Mouse (Mus musculus) megakaryocyte progenitor cell, adult 5-6 weeks (primary cell): ENCODE results near the gene Zfp212. TPM values are rescaled to one million over a fixed set of nuclear protein-coding genes. Genes with fewer than 3 reads are reported as not detected.
A peak's percentile ranks its signal among the peaks of the same experiment; 100 is the strongest.

Source experiments
- ATAC-seq: replicated peaks from 2 replicates; pipeline ENCODE4 v1.8.0; 2016; ENCODE audit warnings: mild to moderate bottlenecking, moderate TSS enrichment, inconsistent platforms; ENCODE audit not compliant: poor library complexity
- total RNA-seq, 2 experiments: library from RNA; stranded (forward) in 1 of 2; stranded (reverse) in 1 of 2; fragments of 157-497, 149-512 nt in 1 of 2; fragments of 200-1000 nt in 1 of 2; gene quantifications; 2 replicates each; pipeline versions ENCODE4 v1.2.3 to v1.2.4; 2015 to 2017

Gene Zfp212
- total RNA-seq (2015) (6.5 and 6.6 TPM in 2 replicates), total RNA-seq (2017) (6.8 and 10.4 TPM in 2 replicates)

DNA sequence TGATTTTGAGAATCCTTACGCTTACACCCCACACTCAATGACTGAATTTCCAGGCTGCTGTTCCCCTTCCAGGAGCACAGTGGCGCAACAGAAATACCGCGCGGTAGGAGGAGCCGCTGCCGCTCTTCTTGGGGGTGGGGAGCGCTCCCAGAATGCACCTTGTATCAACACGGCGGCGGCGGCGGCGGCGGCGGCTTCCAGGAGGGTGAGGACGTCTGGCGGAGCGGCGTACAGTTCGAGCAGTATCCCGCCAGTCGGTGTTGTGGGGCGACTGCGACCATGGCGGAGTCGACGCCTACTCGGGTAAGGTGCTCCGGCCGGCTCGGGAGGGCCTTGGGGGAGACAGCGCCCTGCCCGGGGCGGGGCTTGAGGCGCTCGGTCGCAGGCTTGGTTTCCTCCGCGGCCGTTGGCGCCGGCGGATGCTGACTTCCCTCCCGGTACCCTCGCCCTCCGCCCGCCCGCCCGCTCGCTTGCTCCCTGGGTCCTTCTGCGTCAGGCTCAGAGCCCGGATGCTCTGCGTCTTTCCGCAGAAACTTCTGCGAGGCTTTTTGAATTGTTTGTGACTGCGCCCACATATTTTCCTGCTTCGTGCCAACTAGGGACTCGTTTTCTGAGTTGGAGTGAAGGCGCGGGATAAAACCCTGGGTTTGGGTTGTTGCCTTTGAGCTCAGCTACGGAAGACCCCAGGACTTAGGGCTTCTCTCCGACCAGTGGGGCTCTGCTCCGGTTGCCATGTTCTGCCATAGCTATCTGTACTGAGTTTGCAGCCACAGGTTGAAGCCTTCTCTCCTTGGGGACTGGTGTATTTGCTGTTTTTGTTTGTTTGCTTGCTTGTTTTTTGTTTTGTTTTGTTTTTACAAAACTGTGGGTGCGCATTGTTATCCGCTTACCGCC, at the start of gene Zfp212:
Gene Zfp212 (plus strand): TSS at position 30 of the 894 bp plus-strand sequence.
- peak; percentile 92 for ATAC-seq

DNA sequence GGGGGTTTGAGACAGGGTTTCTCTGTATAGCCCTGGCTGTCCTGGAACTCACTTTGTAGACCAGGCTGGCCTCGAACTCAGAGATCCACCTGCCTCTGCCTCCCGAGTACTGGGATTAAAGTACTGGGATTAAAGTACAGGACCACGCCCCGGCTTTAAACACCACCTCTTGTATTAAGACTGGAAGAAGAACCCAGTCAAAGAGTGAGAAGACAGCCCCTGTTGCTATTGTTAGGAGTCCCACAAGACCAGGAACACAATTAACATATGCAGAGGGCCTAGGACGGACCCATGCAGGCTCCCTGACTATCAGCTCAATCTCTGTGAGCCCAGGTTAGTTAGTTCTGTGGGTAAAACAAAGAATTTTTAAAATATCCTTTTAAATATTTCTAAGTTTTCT, 48.0 kb upstream of the Zfp212 start:
- no peak for ATAC-seq

DNA sequence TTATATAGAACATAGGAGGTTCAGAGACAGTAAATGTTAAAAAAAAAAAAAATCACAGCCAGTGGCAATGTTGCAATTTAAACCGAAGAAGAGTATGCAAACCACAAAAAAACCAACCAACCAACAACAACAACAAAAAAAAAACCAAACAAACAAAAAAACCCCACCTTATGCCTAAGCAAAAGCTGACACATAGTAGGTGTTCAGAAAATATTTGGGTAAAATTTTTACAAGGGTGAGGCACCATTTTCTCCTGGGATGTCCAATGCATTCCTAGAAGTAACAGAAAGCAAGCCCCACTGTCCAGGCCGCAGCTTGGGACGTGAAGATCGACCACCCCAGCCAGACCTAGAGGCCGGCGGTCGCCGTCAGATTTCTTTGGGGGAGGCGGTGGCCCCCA, 43.2 kb upstream of the Zfp212 start, which contains the start of gene Zfp282:
Gene Zfp282 (plus strand): TSS at position 147 of the 400 bp plus-strand sequence.
- no peak for ATAC-seq

DNA sequence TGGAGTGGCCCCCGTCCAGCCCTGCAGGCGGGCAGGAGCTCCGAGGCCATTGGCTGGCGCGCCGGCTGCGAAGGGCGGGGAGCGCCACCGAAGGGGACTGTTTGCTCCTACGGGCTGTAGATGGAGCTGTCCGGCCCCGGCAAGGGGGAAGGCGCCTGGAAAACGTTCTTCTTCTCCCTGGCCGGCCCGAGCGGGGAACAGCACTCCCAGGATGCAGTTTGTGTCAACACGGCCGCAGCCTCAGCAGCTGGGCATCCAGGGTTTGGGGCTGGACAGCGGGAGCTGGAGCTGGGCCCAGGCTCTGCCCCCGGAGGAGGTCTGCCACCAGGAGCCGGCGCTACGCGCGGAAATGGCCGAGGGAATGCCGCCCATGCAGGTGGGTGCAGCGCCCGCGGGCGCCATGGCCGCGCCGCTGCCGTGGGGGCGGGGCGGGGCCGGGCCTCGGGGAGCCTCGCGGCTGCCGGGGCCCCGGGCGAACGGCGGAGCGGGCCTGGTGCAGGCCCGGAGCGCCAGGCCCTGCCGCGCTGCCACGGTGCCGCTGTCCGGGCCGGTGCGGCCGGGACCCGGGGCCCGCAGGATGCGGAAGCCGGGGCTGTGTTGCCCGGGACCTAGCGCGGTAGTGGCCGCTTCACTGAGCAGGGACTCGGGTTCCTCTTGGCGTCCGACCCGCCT, 42.7 kb upstream of the Zfp212 start:
- peak; percentile 95 for ATAC-seq

DNA sequence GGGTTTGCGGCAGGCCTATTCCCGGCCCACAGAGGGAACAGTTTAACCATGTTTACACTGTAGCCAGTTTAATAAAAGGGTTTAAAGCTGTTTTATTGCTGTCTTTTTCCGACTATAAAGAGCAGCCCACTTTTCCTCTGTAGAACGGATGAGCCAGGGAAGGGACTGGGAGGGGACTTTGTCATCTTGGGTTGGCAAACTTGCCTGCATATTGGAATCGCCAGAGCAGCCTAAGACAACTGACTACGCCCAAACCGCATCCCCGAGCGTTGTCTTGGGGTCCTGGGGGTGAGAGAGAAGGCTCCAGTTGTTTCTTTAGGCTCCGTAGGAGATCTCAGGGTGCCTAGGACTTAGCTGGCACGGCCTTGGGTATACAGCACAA, 42.2 kb upstream of the Zfp212 start:
- ATAC-seq: no peak

DNA sequence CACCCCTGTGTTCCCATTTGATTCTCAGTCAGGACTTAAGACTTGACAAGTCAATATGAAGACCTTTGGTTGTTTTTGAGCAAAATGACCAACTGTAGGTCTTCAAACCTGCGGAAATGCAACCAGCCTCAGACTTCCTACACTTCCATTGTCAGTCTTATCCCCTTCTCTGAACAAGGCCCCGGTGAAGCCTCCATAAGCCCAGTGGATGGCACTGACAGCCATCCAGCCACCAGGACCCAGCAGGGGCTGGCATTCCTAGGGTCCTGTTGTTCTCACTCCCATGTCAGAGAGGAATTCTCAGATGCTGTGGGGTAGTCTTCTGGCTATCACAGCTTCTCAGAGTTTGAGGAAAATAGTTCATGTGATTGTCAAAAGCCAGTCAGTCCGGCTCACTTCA, 41.7 kb upstream of the Zfp212 start:
- ATAC-seq: no peak

DNA sequence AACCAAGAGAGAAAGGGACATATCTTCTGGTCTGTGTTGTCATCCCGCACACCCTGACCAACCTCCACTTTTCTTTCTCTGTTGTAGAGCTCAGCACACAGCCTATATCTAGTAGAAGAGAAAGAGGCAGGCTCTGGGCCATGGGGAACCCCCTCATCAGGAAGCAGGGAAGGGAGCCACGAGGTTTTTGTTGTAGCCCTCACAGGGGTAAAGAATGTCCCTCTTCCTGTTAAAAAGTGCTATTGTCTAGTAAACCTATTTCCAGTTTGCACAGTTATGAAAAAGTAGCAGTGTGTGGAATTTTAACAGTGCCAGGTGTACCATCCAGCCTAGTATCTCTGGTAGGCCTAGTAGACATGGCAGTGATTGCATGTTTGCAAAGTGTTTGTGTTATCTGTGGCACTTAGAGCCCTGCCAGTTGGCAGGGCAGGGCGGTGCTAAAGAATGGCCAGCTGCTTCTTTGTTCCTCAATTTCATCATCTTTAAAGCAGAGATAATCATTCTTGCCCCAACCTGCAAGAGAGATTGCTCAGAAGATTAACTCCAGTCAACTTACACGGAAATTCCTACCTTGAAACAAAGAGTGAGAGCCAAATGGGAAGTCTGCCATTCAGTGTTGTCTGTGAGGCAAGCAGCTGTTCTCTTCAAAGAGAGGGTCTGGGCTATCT, 41.1 kb upstream of the Zfp212 start:
- ATAC-seq: no peak

DNA sequence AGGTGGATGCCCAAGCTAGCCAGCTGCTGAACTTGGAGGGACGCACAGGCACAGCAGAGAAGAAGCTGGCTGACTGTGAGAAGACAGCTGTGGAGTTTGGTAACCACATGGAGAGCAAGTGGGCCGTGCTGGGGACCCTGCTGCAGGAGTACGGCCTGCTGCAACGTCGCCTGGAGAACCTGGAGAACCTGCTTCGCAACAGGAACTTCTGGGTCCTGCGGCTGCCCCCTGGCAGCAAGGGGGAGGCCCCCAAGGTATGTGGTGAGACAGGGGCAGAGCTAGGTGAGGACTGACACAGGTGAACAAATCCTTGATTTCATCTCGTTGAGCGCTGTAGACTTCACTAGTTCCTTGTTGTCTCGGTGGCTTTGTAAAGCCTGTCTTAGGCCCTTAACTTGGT, 40.1 kb upstream of the Zfp212 start:
- ATAC-seq: no peak

DNA sequence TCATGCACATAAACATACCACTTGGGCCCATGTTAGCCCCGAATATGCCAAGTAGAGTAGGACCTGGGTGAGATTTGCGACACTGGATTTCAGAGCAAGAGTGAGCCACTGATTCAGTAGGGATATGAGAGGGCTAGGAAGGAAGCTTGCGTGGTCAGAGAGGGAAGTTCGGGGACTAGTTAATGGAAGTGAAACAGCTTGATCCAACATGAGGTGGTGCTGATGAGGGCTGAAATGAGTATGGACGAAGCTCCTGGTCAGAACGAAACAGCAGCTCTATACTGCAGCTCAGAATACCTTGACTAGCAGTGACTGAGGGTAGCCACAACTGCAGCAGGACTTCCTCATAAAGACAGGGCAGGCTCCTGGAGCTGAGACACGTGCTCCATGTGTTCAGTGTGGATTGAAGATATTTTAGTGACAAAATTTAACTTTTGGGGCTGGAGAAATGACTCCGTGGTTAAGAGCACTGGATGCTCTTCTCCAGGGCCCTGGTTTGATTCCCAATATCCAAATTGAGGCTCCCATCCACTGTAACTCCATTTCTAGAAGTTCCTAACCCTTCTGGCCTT, 31.4 kb upstream of the Zfp212 start:
- peak; percentile 26; the same call in 1 of the 2 replicates for ATAC-seq

DNA sequence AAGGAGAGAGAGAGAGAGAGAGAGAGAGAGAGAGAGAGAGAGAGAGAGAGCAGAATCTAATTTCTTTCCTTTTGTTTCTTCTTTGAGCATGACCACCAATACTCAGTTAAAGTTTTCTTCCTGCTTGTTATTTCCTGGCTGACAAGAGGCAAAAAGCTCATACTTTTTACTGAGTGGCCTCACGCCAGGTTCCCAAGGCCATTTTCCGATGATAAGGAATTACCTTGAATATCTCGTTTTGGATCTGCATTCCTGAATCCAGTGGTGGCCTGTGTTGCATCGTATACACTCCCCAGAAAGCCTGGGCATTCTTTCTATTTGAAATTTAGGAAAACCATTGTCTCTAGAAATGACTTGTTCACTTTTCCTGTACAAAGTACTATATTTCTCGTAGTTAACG, 20.9 kb upstream of the Zfp212 start:
- no peak for ATAC-seq

DNA sequence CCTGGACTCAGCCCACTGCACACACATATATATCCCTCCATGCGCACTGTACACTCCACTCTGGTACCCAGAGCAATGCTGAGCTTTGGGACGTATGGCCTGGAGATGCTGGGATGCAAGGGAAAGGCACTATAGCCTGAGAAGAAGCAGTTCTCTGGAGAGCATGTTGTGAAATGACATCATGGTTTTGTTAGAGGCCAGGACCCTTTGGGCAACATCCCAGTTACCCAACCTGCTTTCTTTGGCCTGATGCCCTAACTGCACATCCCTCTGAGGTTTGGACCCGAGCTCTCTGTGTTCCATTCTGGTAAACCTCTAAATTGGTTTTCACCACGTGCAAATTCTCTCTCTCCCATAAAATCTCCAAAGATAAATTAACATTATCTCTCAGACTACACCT, 16.7 kb upstream of the Zfp212 start:
- ATAC-seq: no peak

DNA sequence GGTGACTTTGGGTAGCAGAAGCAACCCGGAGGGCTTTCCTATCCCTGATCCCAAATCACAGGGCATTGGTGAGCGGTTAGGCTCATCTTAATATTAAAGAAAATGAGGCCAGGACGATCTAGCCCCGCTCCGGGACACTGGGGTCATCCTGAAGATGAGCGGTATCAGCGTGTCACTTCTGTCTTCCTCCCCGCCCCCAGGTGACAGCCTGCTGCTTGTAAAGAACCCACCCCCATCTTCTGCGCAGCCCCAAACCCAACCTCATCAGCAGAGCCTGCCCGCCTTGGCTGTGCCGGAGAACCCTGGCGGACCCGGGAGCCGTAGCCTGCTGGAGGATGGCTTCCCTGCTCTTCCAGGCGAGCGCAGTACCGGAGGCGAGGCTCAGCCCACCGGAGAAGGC, 15.9 kb upstream of the Zfp212 start:
- no peak for ATAC-seq

DNA sequence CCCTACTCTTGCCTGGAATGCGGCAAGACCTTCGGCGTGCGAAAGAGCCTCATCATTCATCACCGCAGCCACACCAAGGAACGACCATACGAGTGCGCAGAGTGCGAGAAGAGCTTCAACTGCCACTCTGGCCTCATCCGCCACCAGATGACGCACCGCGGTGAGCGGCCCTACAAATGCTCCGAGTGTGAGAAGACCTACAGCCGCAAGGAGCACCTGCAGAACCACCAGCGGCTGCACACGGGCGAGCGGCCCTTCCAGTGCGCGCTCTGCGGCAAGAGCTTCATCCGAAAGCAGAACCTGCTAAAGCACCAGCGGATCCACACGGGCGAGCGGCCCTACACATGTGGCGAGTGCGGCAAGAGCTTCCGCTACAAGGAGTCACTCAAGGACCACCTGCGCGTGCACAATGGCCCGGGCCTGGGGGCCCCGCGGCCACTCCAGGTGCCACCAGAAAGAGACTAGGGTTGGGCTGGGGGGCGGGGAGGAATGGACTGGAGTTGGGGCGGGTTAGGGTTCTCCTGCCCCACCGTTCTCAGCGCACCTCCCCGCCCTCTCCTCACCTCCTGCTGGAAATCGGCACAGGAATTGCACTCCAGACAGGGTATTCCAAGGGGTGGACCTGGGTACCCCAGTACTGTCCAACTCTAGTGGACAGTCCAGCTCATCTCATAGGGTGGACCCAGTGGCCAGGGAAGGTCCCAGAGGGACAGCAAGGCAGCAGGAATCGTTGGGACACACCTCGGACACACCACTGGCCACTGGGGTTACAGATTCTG, 15.2 kb upstream of the Zfp212 start:
- no peak for ATAC-seq

DNA sequence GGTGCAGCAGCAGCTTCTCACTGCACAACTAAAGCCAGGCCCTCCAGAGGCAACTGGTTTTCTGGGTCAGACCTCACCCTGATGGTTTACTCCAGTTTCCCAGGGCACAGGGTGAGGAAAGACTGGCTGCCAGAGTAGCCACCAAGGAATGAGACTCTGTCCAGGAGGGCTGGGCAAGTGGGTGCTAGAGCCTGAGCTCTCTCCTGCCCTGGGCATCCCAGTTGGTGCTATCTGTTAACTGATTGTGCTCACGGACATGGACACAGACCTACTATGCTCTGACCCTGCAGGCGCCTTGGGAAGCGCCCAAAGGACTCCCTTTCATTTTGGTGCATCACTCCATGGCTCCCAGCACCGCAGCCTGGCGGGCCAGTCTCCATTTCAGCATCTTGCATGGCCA, 13.9 kb upstream of the Zfp212 start:
- ATAC-seq: no peak

DNA sequence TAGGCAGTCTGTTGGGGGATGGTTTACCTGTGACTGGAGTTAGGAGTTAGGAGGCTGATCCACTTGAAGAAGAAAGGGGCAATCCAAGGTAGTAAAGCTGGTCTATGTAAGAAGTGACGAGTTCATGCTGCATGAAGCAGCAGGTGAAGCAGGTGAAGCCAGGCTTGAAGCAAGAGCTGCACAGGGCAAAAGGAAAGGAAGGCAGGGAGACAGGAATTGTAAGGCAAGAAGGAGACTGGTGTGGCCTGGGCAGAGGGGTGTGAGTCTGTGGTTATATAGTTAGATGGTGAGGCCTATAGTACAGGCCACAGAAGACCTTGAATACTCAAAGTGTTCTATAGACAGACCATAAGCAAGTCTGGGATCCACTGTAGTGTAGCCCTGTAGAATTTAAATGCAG, 11.3 kb upstream of the Zfp212 start:
- ATAC-seq: no peak

DNA sequence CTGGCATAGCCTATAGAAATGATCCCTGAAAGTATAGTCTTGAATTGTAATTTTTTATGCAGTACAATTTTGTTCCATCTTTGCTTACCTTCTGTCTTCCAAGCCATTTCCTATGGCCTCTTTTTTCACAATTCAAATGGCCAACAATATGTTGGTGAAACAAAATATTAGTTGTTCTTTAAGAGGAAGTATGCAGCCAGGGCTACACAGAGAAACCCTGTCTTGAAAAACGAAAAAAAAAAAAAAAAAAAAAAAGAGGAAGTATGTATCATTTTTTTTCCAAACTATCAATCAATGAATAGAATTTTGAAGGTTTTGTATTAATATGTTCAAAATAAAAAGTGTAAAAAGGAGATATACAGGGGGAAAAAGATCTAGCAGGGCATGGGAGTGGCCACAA, 8.6 kb upstream of the Zfp212 start:
- ATAC-seq: 0 out of 2 replicates have a peak, but pooled peaks have one; percentile 26

DNA sequence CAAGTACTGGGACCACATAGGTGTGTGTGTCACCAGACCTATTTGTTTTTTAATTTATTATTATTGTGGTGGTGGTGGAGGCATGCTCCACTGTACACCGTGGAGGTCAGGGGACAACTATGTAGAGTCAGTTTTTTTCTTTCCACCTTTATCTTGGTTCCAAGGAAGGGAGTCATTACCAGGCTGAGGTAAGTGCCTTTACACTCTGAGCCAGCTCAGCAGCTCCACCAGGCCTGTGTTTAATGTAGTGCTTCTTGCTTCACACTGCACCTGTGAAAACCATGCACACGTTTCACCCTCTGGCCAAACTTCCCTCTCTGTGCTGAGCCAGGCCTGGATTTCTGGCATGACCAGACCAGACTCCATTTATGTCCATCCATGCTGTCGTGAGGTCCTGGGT, 7.3 kb upstream of the Zfp212 start:
- no peak for ATAC-seq

DNA sequence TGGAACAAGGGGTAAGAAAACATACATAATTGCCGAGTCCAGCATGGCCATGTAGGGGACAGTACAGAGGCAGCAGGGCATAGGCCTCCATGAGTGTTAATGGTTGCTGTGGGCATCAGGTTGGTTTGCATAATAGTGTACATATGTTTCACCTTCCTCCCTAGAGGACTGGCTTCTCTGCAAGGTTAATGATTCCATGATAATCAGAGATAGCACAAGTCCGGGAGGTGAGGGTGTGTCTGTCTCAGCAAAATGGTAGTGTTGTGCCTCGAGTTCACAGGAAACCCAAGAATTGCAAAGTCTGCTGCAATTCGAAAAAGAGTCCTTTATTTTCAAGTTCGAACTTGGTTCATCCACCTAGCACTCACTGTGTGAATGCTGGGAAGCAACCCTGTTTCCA, 3.2 kb upstream of the Zfp212 start:
- ATAC-seq: no peak

DNA sequence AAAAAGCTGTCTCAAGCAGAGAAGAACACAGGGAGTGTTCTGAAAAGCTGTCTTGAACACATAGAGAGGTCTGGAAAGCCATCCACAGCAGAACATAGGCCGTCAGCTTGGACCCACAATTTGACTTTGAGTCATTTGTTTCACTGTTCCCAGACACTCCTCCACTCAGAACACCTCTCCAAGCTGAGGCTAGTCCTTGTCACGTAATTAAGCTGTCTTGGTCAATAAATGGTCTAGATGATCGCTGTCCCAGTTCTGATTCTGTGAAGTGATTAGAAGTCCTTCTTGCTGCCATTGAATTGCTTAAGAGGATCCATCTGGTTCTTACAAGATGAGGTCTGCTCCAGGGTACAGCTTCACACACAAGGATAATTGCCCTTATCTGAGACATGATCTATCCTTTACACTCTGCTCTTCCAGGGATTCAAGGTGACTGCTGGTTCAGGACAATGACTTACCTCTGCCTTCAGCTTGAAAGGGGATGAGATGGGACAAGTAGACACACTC, 1.5 kb upstream of the Zfp212 start:
- no peak for ATAC-seq
